Mouse (Mus musculus): ENCODE data around the gene Sars2. TPM values are rescaled to one million over a fixed set of nuclear protein-coding genes. Genes with fewer than 3 reads are reported as not detected.

Gene Sars2
- polyA plus RNA-seq, 1 experiment, result 5.2 TPM

DNA sequence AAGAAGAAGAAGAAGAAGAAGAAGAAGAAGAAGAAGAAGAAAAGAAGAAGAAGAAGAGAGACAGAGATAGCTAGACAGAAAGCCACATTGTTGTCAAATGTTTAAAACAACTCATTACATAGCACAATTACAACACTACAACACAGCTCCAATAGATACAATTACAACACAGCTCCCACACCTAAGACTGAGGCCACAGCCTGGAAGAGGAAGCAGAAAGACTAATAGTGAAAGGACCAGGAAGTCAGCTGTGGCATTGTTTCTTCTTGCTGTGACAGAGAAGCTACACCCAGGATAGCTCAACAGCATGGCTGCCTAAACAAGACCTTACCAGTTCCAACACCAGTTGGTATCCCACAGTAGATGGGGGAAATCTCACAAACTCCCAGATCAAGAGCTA lies 32.3 kb upstream of the Sars2 start:
- Histone ChIP-seq H3K27ac (ENCODE audit: insufficient read depth, low read length) (no peak overlapping the region), H3K4me3 (ENCODE audit: insufficient read depth, low read length) (no peak overlapping the region), H3K4me1 (ENCODE audit: control insufficient read depth, insufficient read depth, low read length) (no peaks in the 10 kb centered on the region)
- no peak for TF ChIP-seq POLR2A (IDR thresholded peaks at IDR 0.05; ENCODE audit: low read depth, low read length)
- no peak for TF ChIP-seq CTCF (IDR thresholded peaks at IDR 0.05; ENCODE audit: borderline replicate concordance, insufficient read depth, low read length)

DNA sequence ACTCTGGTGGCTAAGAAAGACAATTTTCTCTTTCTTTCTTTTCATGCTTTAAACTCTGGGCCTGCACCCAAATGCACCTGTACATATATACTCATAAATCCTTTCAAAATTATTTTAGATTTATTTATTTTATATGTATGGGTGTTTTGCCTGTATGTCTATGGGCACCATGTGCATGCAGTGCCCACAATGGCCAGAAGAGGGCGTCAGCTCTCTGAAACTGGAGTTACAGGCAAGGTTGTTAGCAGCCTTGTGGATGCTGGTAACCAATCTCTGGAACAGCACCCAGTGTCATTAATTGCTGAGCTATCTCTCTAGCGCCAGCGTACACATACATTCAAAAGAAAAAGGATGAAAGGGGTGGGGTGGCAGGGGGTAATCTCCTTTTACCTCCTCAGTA lies 30.8 kb upstream of the Sars2 start:
- Histone ChIP-seq H3K27ac (ENCODE audit: insufficient read depth, low read length) (no peak overlapping the region), H3K4me1 (ENCODE audit: control insufficient read depth, insufficient read depth, low read length) (0 out of 2 replicates have a peak, but pooled peaks cover 2% of the 10 kb centered on the region), H3K4me3 (ENCODE audit: insufficient read depth, low read length) (no peak overlapping the region)
- TF ChIP-seq CTCF (IDR thresholded peaks at IDR 0.05; ENCODE audit: borderline replicate concordance, insufficient read depth, low read length), result peak; percentile 14; the same call in 1 of the 2 replicates
- TF ChIP-seq POLR2A (IDR thresholded peaks at IDR 0.05; ENCODE audit: low read depth, low read length), result no peak

DNA sequence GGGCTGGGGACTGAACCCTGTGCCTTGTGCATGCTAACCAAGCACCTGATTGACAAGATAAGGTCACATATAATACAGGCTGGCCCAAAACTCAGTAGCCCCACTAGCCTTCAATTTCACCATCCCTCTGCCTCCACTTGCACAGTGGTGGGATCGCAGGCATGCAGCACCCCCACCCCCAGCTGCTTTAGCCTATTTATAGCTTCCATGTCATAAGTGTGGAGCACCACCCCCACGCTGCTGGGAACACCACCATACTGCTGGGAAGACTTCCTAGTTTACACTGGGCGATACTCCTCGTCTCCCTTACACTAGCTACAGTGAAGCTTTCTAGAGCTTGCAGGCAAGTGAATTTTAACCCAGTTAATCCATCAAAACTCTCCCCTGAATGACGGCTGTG lies 27.1 kb upstream of the Sars2 start:
- Histone ChIP-seq H3K4me3 (ENCODE audit: insufficient read depth, low read length) (no peak overlapping the region), H3K27ac (ENCODE audit: insufficient read depth, low read length) (no peak overlapping the region), H3K4me1 (ENCODE audit: control insufficient read depth, insufficient read depth, low read length) (0 out of 2 replicates have a peak, but pooled peaks cover 2% of the 10 kb centered on the region)
- no peak for TF ChIP-seq CTCF (IDR thresholded peaks at IDR 0.05; ENCODE audit: borderline replicate concordance, insufficient read depth, low read length)
- TF ChIP-seq POLR2A (IDR thresholded peaks at IDR 0.05; ENCODE audit: low read depth, low read length), result no peak

DNA sequence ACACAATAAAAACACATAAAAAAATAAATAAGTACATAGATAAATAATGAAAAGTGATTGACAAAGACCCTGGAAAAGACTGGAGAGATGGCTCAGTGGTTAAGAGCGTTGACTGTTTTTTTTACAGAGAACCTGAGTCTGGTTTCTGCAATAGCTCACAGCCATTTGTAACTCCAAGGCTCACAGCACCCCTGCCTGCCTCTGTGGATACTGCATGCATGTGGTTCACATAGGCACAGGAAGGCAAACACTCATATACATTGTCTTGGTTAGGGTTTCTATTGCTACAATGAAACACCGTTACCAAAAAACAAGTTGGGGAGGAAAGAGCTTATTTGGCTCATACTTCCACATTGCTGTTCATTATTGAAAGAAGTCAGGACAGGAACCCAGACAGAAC lies 26.2 kb upstream of the Sars2 start:
- H3K27ac ChIP-seq (ENCODE audit: insufficient read depth, low read length), result no peak overlapping the region
- H3K4me3 ChIP-seq (ENCODE audit: insufficient read depth, low read length), result no peak overlapping the region
- TF ChIP-seq CTCF (IDR thresholded peaks at IDR 0.05; ENCODE audit: borderline replicate concordance, insufficient read depth, low read length) (no peak; the same call in 1 of the 2 replicates), POLR2A (IDR thresholded peaks at IDR 0.05; ENCODE audit: low read depth, low read length) (no peak)
- 0 out of 2 replicates have a peak, but pooled peaks cover 2% of the 10 kb centered on the region for H3K4me1 ChIP-seq (ENCODE audit: control insufficient read depth, insufficient read depth, low read length)

DNA sequence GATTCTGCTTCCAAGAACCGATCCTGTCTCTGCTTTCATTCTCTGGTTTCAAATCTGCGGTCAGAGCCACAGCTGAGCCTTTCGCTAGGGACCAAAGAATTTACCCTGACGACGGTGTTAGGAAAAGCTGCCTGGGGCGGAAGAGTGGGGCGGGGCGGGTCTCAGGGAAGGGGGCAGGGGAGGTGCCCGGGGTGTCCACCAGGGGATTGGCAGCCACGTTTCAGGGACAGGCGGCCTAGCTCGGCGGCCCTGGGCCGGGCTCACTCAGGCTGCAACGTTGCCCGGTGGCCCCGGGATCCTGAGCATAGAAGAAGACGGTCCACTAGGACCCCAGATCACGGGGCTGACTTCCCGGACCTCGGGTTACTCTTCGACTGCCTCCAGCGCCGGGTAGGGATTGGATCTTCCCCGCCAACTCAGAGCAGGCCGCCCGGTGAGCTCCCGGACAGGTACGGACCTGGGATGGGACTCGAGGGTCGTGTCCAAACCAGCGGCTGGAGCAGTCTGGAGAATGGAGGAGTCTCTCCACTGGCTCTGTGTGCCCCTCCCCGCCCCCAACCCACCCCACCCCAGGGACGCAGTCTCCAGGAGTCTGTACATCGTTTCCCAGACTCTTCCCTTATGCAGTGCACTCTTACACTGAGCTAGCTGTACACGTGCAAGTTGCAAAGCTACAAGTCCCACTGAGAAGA lies 25.1 kb upstream of the Sars2 start, which contains the start of gene Fbxo17:
Gene Fbxo17, plus strand, starts transcription at position 215 of the 692 bp plus-strand sequence.
- Histone ChIP-seq H3K27ac (ENCODE audit: insufficient read depth, low read length) (peak within 1 kb of the TSS; percentile 52), H3K4me3 (ENCODE audit: insufficient read depth, low read length) (peak within 1 kb of the TSS; percentile 62), H3K4me1 (ENCODE audit: control insufficient read depth, insufficient read depth, low read length) (peaks cover 3% of the 10 kb centered on the region; the same call in 1 of the 2 replicates)
- TF ChIP-seq CTCF (IDR thresholded peaks at IDR 0.05; ENCODE audit: borderline replicate concordance, insufficient read depth, low read length) (no peak), POLR2A (IDR thresholded peaks at IDR 0.05; ENCODE audit: low read depth, low read length) (peak; percentile 71)

DNA sequence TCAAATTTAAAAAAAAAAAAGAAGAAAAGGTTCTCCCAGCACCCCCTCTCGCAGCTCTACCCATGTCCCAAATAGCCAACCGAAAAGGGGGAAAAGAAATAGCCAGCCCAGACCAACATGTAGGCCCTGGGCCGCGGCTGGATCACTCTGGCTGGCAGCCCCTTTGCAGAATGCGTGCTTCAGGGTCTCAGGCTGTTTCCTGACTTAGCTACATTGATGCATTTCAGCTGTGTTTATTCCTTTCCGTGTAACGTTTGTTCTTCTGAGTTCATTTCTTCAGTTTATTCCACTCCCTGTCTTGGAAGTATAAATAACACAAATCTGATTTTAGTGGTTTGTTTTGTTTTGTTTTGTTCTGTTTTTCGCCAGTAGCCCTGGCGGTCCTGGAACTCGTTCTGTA lies 24.1 kb upstream of the Sars2 start:
- peaks cover 3% of the 10 kb centered on the region; the same call in 1 of the 2 replicates for H3K4me1 ChIP-seq (ENCODE audit: control insufficient read depth, insufficient read depth, low read length)
- H3K27ac ChIP-seq (ENCODE audit: insufficient read depth, low read length), result no peak overlapping the region
- TF ChIP-seq CTCF (IDR thresholded peaks at IDR 0.05; ENCODE audit: borderline replicate concordance, insufficient read depth, low read length) (no peak), POLR2A (IDR thresholded peaks at IDR 0.05; ENCODE audit: low read depth, low read length) (no peak)
- peak overlapping the region; percentile 62 for H3K4me3 ChIP-seq (ENCODE audit: insufficient read depth, low read length)

DNA sequence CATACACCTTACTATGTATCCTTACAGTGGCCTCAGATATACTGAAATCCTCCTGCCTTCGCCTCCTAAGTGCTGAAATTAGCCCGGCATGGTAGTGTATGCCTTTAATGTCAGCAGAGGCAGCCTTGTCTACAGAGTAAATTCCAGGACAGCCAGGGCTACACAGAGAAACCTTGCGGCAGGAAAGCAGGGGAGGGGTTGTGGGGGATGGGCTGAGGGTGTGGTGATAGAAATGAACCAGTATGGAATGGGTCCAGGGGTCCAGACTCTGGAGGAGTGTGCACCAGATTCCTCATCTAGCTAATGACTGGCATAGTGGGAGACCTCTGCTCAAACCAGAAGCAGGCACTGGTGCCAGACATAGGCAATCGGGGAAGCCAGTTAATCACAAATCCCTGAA lies 22.6 kb upstream of the Sars2 start:
- no peak overlapping the region for H3K4me3 ChIP-seq (ENCODE audit: insufficient read depth, low read length)
- H3K4me1 ChIP-seq (ENCODE audit: control insufficient read depth, insufficient read depth, low read length), result peaks cover 3% of the 10 kb centered on the region; the same call in 1 of the 2 replicates
- no peak overlapping the region for H3K27ac ChIP-seq (ENCODE audit: insufficient read depth, low read length)
- TF ChIP-seq CTCF (IDR thresholded peaks at IDR 0.05; ENCODE audit: borderline replicate concordance, insufficient read depth, low read length) (no peak), POLR2A (IDR thresholded peaks at IDR 0.05; ENCODE audit: low read depth, low read length) (no peak)

DNA sequence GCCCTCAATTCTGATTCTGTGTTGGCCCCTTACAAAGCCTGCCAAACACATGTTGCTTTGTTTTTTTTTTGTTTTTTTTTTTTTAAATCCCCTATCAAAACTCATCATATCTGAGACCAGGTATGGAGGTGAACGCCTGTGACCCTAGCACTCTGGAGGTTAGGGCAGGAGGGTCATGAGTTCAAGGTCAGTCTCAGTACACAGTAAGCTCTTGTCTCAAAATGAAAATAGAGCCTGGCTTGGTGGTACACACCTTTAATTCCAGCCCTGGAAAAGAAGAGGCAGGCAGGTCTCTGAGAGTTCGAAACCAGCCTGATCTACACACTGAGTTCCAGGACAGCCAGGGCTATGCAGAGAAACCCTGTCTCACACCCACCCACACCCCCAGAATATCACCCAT lies 22.1 kb upstream of the Sars2 start:
- H3K4me3 ChIP-seq (ENCODE audit: insufficient read depth, low read length), result no peak overlapping the region
- no peak overlapping the region for H3K27ac ChIP-seq (ENCODE audit: insufficient read depth, low read length)
- TF ChIP-seq CTCF (IDR thresholded peaks at IDR 0.05; ENCODE audit: borderline replicate concordance, insufficient read depth, low read length) (no peak), POLR2A (IDR thresholded peaks at IDR 0.05; ENCODE audit: low read depth, low read length) (no peak)
- peaks cover 3% of the 10 kb centered on the region for H3K4me1 ChIP-seq (ENCODE audit: control insufficient read depth, insufficient read depth, low read length)

DNA sequence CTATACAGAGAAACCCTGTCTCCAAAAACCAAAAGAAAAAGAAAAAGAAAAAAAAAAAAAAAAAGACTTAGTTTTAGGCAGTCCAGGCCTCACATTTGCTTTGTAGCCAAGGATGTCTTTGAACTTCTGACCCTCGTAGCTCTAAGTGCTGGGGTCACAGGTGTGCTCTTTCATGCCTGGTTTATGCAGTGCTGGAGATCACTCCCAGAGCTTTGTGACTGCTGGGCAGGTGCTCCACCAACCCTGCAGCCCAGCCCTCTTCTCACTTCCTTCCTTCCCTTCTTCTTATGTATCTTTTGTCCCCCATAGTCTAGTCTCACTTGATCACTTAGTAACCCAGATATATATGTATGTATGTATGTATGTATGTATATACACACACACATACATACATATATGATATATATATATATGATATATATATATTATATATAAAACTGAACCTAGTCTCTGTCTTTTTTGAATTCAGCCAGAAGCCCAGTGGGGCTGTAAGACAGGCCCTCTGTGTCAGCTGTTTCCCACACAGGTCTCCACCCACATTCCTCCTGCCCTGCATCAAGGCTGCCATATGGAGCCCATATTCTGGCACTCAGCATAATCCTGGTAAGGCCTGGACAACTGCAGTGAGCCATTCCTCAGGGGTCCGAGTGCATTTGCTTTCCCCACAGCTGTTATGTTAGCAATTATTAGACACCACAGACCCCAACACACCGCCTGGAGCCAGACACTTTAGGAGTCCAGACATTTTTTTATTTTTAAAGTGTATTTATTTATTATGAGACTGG lies 20.8 kb upstream of the Sars2 start:
- H3K27ac ChIP-seq (ENCODE audit: insufficient read depth, low read length), result no peak overlapping the region
- H3K4me3 ChIP-seq (ENCODE audit: insufficient read depth, low read length), result no peak overlapping the region
- TF ChIP-seq POLR2A (IDR thresholded peaks at IDR 0.05; ENCODE audit: low read depth, low read length) (no peak), CTCF (IDR thresholded peaks at IDR 0.05; ENCODE audit: borderline replicate concordance, insufficient read depth, low read length) (no peak)
- peaks cover 2% of the 10 kb centered on the region for H3K4me1 ChIP-seq (ENCODE audit: control insufficient read depth, insufficient read depth, low read length)

DNA sequence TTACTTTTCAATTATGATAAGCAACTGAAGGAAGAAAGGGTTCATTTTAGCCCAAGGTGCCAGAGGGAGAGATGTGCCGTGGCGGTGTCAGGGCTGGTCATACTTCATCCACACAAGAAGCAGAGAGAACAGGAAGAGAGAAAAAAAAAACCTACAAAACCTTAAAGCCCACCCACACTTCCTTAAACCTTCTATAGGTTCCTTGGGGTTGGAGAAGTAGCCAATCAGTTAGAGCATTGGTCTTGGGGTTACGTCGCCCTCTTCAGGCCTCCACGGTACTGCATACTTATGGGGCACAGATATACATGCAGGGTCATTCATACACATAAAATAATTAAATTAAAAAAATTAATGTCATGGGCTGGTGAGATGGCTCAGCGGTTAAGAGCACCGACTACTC lies 19.7 kb upstream of the Sars2 start:
- Histone ChIP-seq H3K4me3 (ENCODE audit: insufficient read depth, low read length) (no peak overlapping the region), H3K4me1 (ENCODE audit: control insufficient read depth, insufficient read depth, low read length) (peaks cover 2% of the 10 kb centered on the region), H3K27ac (ENCODE audit: insufficient read depth, low read length) (no peak overlapping the region)
- TF ChIP-seq POLR2A (IDR thresholded peaks at IDR 0.05; ENCODE audit: low read depth, low read length) (no peak), CTCF (IDR thresholded peaks at IDR 0.05; ENCODE audit: borderline replicate concordance, insufficient read depth, low read length) (no peak)
